Comparison of ENCODE assay signal across 14 mouse cellular contexts in the genomic region with DNA sequence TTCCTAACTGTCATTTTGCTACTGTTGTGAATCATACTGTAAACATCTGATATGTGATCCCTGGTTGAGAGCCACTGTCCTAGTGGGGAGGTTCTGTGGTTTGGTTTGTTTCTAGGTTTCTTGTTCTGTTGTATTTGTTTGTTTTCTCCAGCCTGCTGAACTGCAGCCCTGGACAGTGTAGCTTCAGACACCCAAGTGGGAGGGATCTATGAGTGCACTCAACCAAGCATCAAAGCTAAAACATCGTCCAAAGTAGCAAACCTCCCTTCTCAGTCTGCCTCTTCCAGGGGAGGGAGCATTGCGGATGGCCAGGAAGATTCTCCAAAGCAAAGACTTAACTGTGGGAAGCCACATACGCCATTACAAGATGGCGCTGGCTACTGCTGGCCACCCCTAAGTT.
"Had no signal": no experiment of that assay in that cellular context is flagged by ENCODE, and none has a peak within 500 bp of the region (broad histone marks: within the 10 kb centered on the region; RNA-seq: fewer than 3 reads in every experiment).

No protein-coding gene starts in this region.

- H3K4me1 ChIP-seq: megakaryocyte, embryonic 14.5 days; midbrain, embryonic 13.5 days; midbrain, embryonic 15.5 days; neural tube, embryonic 12.5 days; stomach, embryonic 15.5 days had no signal

- DNase-seq: lung, embryonic 14.5 days; lung, postnatal 10 days; right cerebral cortex, postnatal 14 days; thymus, adult 2 months; thymus, postnatal 25 days; thymus, postnatal 4 days had no signal

- H3K9ac ChIP-seq: lung, embryonic 14.5 days; midbrain, embryonic 13.5 days; midbrain, embryonic 15.5 days; neural tube, embryonic 12.5 days; stomach, embryonic 15.5 days had no signal

- H3K36me3 ChIP-seq: midbrain, embryonic 13.5 days; midbrain, embryonic 15.5 days; neural tube, embryonic 12.5 days; stomach, embryonic 15.5 days had no signal

- H3K27ac ChIP-seq: macrophage; midbrain, embryonic 13.5 days; midbrain, embryonic 15.5 days; neural tube, embryonic 12.5 days; stomach, embryonic 15.5 days; stomach, postnatal 0 days had no signal

- H3K27me3 ChIP-seq: megakaryocyte, embryonic 14.5 days; midbrain, embryonic 13.5 days; midbrain, embryonic 15.5 days; neural tube, embryonic 12.5 days; stomach, embryonic 15.5 days had no signal

- ATAC-seq: midbrain, embryonic 13.5 days; midbrain, embryonic 15.5 days had no signal

- H3K9me3 ChIP-seq: midbrain, embryonic 13.5 days; midbrain, embryonic 15.5 days; neural tube, embryonic 12.5 days; stomach, embryonic 15.5 days had no signal

- H3K4me2 ChIP-seq: lung, embryonic 14.5 days; midbrain, embryonic 11.5 days; midbrain, embryonic 13.5 days; midbrain, embryonic 15.5 days; neural tube, embryonic 12.5 days; stomach, embryonic 15.5 days had no signal

- H3K4me3 ChIP-seq: megakaryocyte, embryonic 14.5 days; midbrain, embryonic 13.5 days; midbrain, embryonic 15.5 days; neural tube, embryonic 12.5 days; stomach, embryonic 15.5 days had no signal
